Mouse (Mus musculus): ENCODE results near the gene Zfp629.
"Not testable (repeated sequence)": the region's sequence is repeated elsewhere in the genome, so short reads cannot be mapped to it uniquely, and the experiment has no call there.

The Zfp629 gene

GRCm38 (mm10) chr7:127614891-127615843, at the start of gene Zfp629:
TSS of gene Zfp629 (minus strand) at chr7:127615797.
- peak; percentile 73 for DNase-seq

GRCm38 (mm10) chr7:127662926-127663325, 47.3 kb upstream of the Zfp629 start:
- DNase-seq = peak; percentile 79

GRCm38 (mm10) chr7:127661833-127662232, 46.2 kb upstream of the Zfp629 start:
- no peak for DNase-seq

GRCm38 (mm10) chr7:127660882-127661281, 45.3 kb upstream of the Zfp629 start:
- no peak for DNase-seq

GRCm38 (mm10) chr7:127656946-127657345, 41.3 kb upstream of the Zfp629 start:
- peak; percentile 72 for DNase-seq

- no peak for DNase-seq
Measured at GRCm38 (mm10) chr7:127654318-127654717, 38.7 kb upstream of the Zfp629 start.

- DNase-seq = peak; percentile 42
Measured at GRCm38 (mm10) chr7:127652050-127652449, 36.5 kb upstream of the Zfp629 start.

- DNase-seq = no peak
Measured at GRCm38 (mm10) chr7:127651624-127652023, 36.0 kb upstream of the Zfp629 start.

- no peak for DNase-seq
Measured at GRCm38 (mm10) chr7:127649206-127649605, 33.6 kb upstream of the Zfp629 start.

GRCm38 (mm10) chr7:127648516-127649201, 33.1 kb upstream of the Zfp629 start:
- no peak for DNase-seq

GRCm38 (mm10) chr7:127647576-127647975, 32.0 kb upstream of the Zfp629 start:
- not testable (repeated sequence) for DNase-seq

GRCm38 (mm10) chr7:127646363-127646762, 30.8 kb upstream of the Zfp629 start:
- DNase-seq = no peak

- DNase-seq = no peak
Measured at GRCm38 (mm10) chr7:127642254-127642653, 26.7 kb upstream of the Zfp629 start.

GRCm38 (mm10) chr7:127641260-127641659, 25.7 kb upstream of the Zfp629 start:
- no peak for DNase-seq

GRCm38 (mm10) chr7:127636963-127637362, 21.4 kb upstream of the Zfp629 start:
- peak; percentile 63 for DNase-seq

- DNase-seq = no peak
Measured at GRCm38 (mm10) chr7:127631416-127631815, 15.8 kb upstream of the Zfp629 start.

- no peak for DNase-seq
Measured at GRCm38 (mm10) chr7:127628646-127629045, 13.0 kb upstream of the Zfp629 start.

GRCm38 (mm10) chr7:127626471-127626870, 10.9 kb upstream of the Zfp629 start:
- no peak for DNase-seq

GRCm38 (mm10) chr7:127626039-127626438, 10.4 kb upstream of the Zfp629 start:
- no peak for DNase-seq

GRCm38 (mm10) chr7:127618402-127618801, 2.8 kb upstream of the Zfp629 start:
- DNase-seq = not testable (repeated sequence)

- no peak for DNase-seq
Measured at GRCm38 (mm10) chr7:127617962-127618361, 2.4 kb upstream of the Zfp629 start.

- no peak for DNase-seq
Measured at GRCm38 (mm10) chr7:127616881-127617280, 1.3 kb upstream of the Zfp629 start.

- DNase-seq = no peak
Measured at GRCm38 (mm10) chr7:127616336-127616735, 739 bp upstream of the Zfp629 start.

- DNase-seq = peak; percentile 72
Measured at GRCm38 (mm10) chr7:127614511-127614890, 1.1 kb downstream of the Zfp629 start.
